Mouse (Mus musculus) intestine, embryonic 16.5 days (tissue): ENCODE data around the gene Rufy1. TPM values are rescaled to one million over a fixed set of nuclear protein-coding genes. Genes with fewer than 3 reads are reported as not detected.
"Not testable (repeated sequence)": the region's sequence is repeated elsewhere in the genome, so short reads cannot be mapped to it uniquely, and the experiment has no call there.

ENCODE experiments used
- ATAC-seq: fragments of 200-750 bp; cut with Nextera tagmentation; 2 replicates; pipeline ENCODE4 v1.8.0; 2017; ENCODE audit warnings: moderate TSS enrichment, moderate library complexity
- H3K27ac ChIP-seq: fragments of 300-500 bp; sonication (generic); 2 replicates; pipeline ENCODE4 v1.5.1; 2014; ENCODE audit warnings: mild to moderate bottlenecking, low read length
- H3K27me3 ChIP-seq: fragments of 300-500 bp; sonication (generic); replicated peaks from 2 replicates; pipeline ENCODE4 v1.6.1; 2014; ENCODE audit warnings: low read length, control low read depth, mixed read lengths; ENCODE audit not compliant: control insufficient read depth, insufficient read depth
- H3K36me3 ChIP-seq: fragments of 300-500 bp; sonication (generic); 2 replicates; pipeline ENCODE4 v1.6.1; 2014; ENCODE audit warnings: low read length, control low read depth; ENCODE audit not compliant: control insufficient read depth, insufficient read depth
- H3K4me1 ChIP-seq: fragments of 300-500 bp; sonication (generic); 2 replicates; pipeline ENCODE4 v1.6.1; 2014; ENCODE audit warnings: low read length, control low read depth, mixed read lengths; ENCODE audit not compliant: control insufficient read depth, insufficient read depth
- H3K4me2 ChIP-seq: fragments of 300-500 bp; sonication (generic); 2 replicates; pipeline ENCODE4 v1.6.1; 2014; ENCODE audit warnings: low read depth, low read length, control low read depth
- H3K4me3 ChIP-seq: fragments of 300-500 bp; sonication (generic); 2 replicates; pipeline ENCODE4 v1.5.1; 2014; ENCODE audit warnings: mild to moderate bottlenecking, low read length
- H3K9ac ChIP-seq: fragments of 300-500 bp; sonication (generic); 2 replicates; pipeline ENCODE4 v1.6.1; 2014; ENCODE audit warnings: low read depth, low read length
- H3K9me3 ChIP-seq: fragments of 300-500 bp; sonication (generic); 2 replicates; pipeline ENCODE4 v1.6.1; 2016; ENCODE audit warnings: low read length, control low read depth; ENCODE audit not compliant: control insufficient read depth
- WGBS: fragments of 180-500 bp; shearing (Covaris S2); extraction: QIAGEN DNeasy Blood & Tissue Kit; methylation state at CpG from one replicate; pipeline ENCODE4 v1.1.7; 2014; 5-methylcytosine and 5-hydroxymethylcytosine counted together
- polyA plus RNA-seq: library from polyadenylated mRNA; unstranded; fragments of >200 nt; fragmentation: Nextera tagmentation; extraction: Ambion mirVana; gene quantifications from 2 replicates; pipeline ENCODE4 v1.2.1, GENCODE M21; 2015

The Rufy1 gene
- polyA plus RNA-seq, 1 experiment from 2014 or later, result 19.5 TPM

DNA sequence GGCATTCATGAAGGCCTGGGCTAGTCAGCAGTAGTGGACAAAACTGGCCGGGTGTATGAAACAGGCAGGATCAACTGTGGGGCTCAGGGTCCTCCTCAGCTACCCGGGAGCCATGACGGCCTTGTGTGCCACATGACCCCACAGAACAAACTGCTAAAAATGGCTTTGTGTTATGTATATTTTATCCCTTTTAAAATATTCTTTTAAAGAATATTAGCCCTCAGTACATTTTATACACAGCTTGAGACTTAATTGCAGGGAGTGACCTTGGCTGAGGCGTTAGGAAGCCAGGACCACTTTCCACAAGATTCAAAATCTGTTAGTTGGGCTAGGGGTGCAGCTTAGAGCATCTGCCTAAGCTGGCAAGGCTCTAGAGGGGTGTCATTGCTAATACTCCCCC lies 60.0 kb downstream of the Rufy1 start:
- no peak overlapping the region for H3K4me3 ChIP-seq

DNA sequence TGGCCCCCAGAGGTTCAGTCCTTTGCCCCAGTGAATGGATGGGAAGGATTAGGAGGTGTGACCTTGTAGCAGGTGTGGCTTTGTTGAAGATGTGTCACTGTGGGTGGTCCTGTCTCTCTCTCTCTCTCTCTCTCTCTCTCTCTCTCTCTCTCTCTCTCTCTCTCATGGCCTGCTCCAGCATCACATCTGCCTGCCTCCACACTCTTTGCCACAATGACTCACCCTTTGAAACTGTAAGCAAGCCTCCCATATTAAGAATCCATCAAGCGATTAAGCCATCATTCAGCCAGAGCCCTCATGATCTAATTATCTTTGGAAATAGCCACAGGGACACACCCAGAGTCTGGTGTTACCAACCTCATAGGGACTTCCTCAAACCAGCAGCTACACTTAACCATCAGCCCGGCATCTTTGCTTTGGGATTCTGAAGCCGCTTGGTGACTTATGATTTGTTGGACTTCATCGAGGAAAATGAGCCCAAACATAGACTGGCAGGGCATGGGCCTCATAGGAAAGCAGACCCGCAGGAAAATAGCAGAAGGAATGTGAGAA lies 61.5 kb downstream of the Rufy1 start:
- Histone ChIP-seq H3K9ac (no peak overlapping the region), H3K4me2 (no peak overlapping the region), H3K27ac (no peak overlapping the region), H3K4me1 (peaks cover 3% of the 10 kb centered on the region; the same call in 1 of the 2 replicates), H3K36me3 (no peaks in the 10 kb centered on the region), H3K27me3 (no peaks in the 10 kb centered on the region), H3K9me3 (no peaks in the 10 kb centered on the region), H3K4me3 (no peak overlapping the region)
- WGBS, result 85% methylated on average over 5 of the region's 5 CpGs
- ATAC-seq, result no peak

More for the DNA sequence above, 60.0 kb downstream of the Rufy1 start:
- WGBS, result 65% methylated on average over 4 of the region's 4 CpGs
- peak; percentile 39; the same call in 1 of the 2 replicates for ATAC-seq
- H3K27ac ChIP-seq, result no peak overlapping the region
- no peaks in the 10 kb centered on the region for H3K27me3 ChIP-seq
- no peaks in the 10 kb centered on the region for H3K36me3 ChIP-seq
- H3K9ac ChIP-seq, result no peak overlapping the region
- no peaks in the 10 kb centered on the region for H3K9me3 ChIP-seq
- H3K4me2 ChIP-seq, result peak overlapping the region; percentile 74; the same call in 1 of the 2 replicates
- peaks cover 3% of the 10 kb centered on the region; the same call in 1 of the 2 replicates for H3K4me1 ChIP-seq

DNA sequence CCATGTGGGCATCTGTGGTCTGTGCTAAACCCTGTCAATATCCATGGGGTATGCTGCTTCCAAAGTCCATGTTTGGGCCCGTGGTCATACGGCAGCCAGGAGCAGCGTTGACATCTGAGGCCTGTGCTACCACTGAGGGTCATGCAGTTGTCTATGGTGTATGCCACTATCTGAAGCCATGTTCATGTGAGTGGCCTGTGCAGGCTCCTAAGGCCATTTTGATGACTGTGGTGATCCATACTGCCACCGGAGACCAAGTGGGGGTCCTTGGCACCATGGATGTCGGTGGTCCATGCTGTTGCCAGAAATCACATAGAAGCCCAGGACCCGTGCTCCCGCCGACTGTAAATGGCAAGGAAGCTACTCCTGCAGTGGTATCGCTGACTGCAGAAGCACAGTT lies 63.4 kb downstream of the Rufy1 start:
- Histone ChIP-seq H3K4me2 (no peak overlapping the region), H3K9me3 (no peaks in the 10 kb centered on the region), H3K4me3 (no peak overlapping the region), H3K27ac (no peak overlapping the region), H3K4me1 (peaks cover 3% of the 10 kb centered on the region; the same call in 1 of the 2 replicates), H3K36me3 (no peaks in the 10 kb centered on the region), H3K9ac (no peak overlapping the region), H3K27me3 (no peaks in the 10 kb centered on the region)
- WGBS, result 96% methylated on average over 9 of the region's 9 CpGs
- no peak for ATAC-seq

DNA sequence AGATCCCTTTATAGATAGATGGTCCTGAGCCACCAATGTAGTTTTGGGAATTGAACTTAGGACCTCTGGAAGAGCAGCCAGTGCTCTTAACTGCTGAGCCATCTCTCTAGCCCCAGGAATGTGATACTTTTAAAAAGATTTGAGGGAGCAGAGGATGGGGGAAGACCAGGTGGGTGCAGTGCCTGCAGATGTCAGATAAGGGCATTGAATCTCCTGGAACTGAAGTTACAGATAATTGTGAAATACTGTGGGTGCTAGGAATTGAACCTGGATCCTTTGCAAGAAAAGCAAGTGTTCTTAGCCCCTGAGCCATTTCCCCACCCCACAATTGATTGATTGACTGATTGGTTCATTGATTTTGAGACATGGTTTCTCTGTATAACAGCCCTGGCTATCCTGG lies 65.6 kb downstream of the Rufy1 start:
- Histone ChIP-seq H3K27ac (no peak overlapping the region), H3K9me3 (no peaks in the 10 kb centered on the region), H3K36me3 (no peaks in the 10 kb centered on the region), H3K4me1 (peaks cover 3% of the 10 kb centered on the region; the same call in 1 of the 2 replicates), H3K27me3 (no peaks in the 10 kb centered on the region), H3K4me2 (no peak overlapping the region), H3K9ac (no peak overlapping the region), H3K4me3 (no peak overlapping the region)
- no peak for ATAC-seq

DNA sequence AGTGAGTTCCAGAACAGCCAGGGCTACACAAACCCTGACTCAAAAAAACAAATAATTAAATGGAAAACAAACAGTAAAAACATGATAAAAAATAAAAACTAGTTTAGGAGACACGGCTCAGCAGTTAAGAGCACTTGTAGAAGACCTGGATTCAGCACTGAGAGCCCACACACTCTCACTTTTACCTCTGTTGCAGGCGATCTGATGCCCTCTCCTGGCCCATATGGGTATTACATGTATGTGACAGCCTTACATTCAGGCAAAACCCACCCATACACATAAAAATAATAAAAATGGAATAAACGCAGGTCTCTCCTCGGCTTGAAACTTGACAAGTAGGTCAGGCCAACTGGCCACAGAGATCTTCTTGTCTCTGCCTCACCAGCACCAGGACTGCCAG lies 66.4 kb downstream of the Rufy1 start:
- 9% methylated on average over 4 of the region's 4 CpGs for WGBS
- H3K4me1 ChIP-seq, result peaks cover 3% of the 10 kb centered on the region; the same call in 1 of the 2 replicates
- no peak overlapping the region for H3K4me2 ChIP-seq
- no peaks in the 10 kb centered on the region for H3K27me3 ChIP-seq
- H3K27ac ChIP-seq, result no peak overlapping the region
- H3K36me3 ChIP-seq, result no peaks in the 10 kb centered on the region
- H3K9me3 ChIP-seq, result no peaks in the 10 kb centered on the region
- no peak overlapping the region for H3K4me3 ChIP-seq
- ATAC-seq, result peak; percentile 56; the same call in 1 of the 2 replicates
- no peak overlapping the region for H3K9ac ChIP-seq

- H3K4me2 ChIP-seq, H3K27me3 ChIP-seq, H3K4me3 ChIP-seq, H3K4me1 ChIP-seq, H3K9ac ChIP-seq, H3K9me3 ChIP-seq, ATAC-seq, H3K27ac ChIP-seq, H3K36me3 ChIP-seq: not testable (repeated sequence)
- 70% methylated on average over 1 of the region's 1 CpGs for WGBS
Measured at GRCm38 (mm10) chr11:50361282-50361681, 69.6 kb downstream of the Rufy1 start.

DNA sequence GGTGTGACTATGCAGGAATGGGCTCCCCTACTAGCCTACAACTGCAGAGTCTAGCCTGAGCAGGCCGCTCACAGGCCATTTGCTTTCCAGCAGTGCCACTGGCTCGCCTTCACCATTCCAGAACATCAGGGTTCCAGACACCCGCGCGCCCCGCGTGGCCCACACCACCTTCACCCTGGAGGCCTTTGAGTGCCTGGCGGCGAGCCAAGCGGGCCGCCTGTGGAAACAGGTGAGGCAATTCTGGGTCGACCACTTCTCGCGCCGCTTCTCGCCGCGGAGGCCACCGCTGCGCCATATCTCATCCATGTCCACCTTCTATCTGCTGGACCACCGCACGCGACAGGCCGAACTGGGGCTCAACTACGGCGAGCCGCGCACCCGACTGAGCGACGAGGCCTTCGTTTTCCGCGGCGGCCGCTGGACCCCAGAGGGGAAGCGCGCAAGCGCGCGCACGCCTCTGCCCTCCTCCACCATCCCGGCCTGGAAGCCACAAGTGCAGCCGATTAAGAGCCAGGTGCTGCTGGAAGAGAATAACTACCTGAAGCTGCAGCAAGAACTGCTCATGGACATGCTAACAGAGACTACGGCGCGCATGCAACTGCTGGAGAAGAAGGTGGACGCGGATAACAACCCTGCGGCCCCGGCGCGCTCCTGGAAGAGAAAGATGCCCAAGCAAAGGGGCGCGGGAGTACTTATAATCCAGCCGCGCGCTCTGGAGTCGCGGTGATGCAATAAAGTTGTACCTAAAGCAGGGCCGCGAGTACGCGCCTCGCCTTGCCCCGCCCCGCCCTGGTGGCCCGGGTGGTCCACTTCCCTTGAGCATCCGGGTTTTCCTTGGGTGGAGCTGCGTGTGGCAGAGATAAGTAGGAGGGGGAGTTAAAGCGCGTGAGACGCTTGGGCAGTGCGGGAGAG lies 71.7 kb downstream of the Rufy1 start:
- Histone ChIP-seq H3K4me1 (0 out of 2 replicates have a peak, but pooled peaks cover 4% of the 10 kb centered on the region), H3K4me3 (peak overlapping the region; percentile 61), H3K9me3 (no peaks in the 10 kb centered on the region), H3K27ac (peak overlapping the region; percentile 47; the same call in 1 of the 2 replicates), H3K4me2 (peak overlapping the region; percentile 96), H3K9ac (peak overlapping the region; percentile 68), H3K27me3 (no peaks in the 10 kb centered on the region), H3K36me3 (no peaks in the 10 kb centered on the region)
- peak; percentile 60 for ATAC-seq
- WGBS, result 2% methylated on average over 74 of the region's 74 CpGs

DNA sequence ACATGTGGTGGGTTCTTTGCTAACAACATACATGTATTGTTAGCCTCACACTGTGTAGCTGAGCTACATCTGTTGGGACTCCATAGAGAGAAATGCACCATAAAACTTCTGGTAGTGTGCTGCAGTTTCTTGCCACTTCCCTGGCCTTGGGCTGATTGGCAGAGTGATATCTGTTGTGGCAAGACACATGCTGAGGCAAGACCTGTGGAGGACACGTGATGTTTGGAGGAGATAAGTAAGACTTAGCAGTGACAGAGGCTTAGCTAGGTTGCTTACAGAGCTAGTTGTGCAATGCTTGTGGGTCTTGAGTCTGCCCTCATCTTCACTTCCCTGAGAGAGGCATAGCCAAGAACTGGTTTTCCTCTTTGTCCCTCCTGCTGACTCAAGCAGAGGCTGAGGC lies 75.5 kb downstream of the Rufy1 start:
- no peaks in the 10 kb centered on the region for H3K36me3 ChIP-seq
- H3K4me3 ChIP-seq, result no peak overlapping the region
- WGBS, result 44% methylated on average over 1 of the region's 1 CpGs
- no peak overlapping the region for H3K27ac ChIP-seq
- H3K9ac ChIP-seq, result no peak overlapping the region
- 0 out of 2 replicates have a peak, but pooled peaks cover 4% of the 10 kb centered on the region for H3K4me1 ChIP-seq
- no peak for ATAC-seq
- H3K4me2 ChIP-seq, result no peak overlapping the region
- no peaks in the 10 kb centered on the region for H3K27me3 ChIP-seq
- no peaks in the 10 kb centered on the region for H3K9me3 ChIP-seq

DNA sequence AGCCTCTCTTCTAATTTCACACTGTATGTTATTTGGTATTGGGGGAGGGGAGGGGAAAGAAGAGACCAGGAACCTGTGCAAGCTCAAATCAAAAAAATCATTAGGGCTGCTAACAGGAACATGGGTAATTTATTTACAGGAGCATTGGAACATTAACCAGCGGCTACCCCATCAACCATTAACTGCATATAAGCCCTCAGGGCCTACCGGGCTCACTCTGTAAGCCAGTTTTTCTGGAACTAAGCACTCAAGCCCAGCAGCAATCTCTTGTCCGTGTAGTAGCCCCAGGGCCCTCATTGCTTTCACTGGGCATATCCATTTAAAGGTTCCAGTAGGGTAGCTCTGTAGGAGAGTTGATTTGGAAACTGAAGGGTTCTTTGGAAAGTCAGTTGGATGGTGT lies 76.1 kb downstream of the Rufy1 start:
- Histone ChIP-seq H3K4me3 (no peak overlapping the region), H3K9ac (no peak overlapping the region), H3K27ac (no peak overlapping the region), H3K4me2 (no peak overlapping the region), H3K36me3 (no peaks in the 10 kb centered on the region), H3K27me3 (no peaks in the 10 kb centered on the region), H3K9me3 (no peaks in the 10 kb centered on the region), H3K4me1 (0 out of 2 replicates have a peak, but pooled peaks cover 4% of the 10 kb centered on the region)
- ATAC-seq, result no peak
- WGBS, result 53% methylated on average over 3 of the region's 3 CpGs
